Mouse (Mus musculus) intestine, postnatal 0 days (tissue): Measurements from ENCODE around the gene Eci3. TPM values are rescaled to one million over a fixed set of nuclear protein-coding genes. Genes with fewer than 3 reads are reported as not detected.
"Not testable (repeated sequence)": the region's sequence is repeated elsewhere in the genome, so short reads cannot be mapped to it uniquely, and the experiment has no call there.

Experiments used
- ATAC-seq: fragments of 200-750 bp; cut with Nextera tagmentation; 2 replicates; pipeline ENCODE4 v1.8.0; 2017; ENCODE audit warnings: mild to moderate bottlenecking, moderate TSS enrichment, moderate library complexity
- H3K27ac ChIP-seq: fragments of 300-500 bp; sonication (generic); 2 replicates; pipeline ENCODE4 v1.5.1; 2014; ENCODE audit warnings: mild to moderate bottlenecking, low read depth, low read length, moderate library complexity
- H3K27me3 ChIP-seq: fragments of 300-500 bp; sonication (generic); replicated peaks from 2 replicates; pipeline ENCODE4 v1.6.1; 2014; ENCODE audit warnings: low read length, mixed read lengths; ENCODE audit not compliant: control insufficient read depth, insufficient read depth
- H3K36me3 ChIP-seq: fragments of 300-500 bp; sonication (generic); 2 replicates; pipeline ENCODE4 v1.6.1; 2014; ENCODE audit warnings: mild to moderate bottlenecking, moderate library complexity; ENCODE audit not compliant: control insufficient read depth, insufficient read depth
- H3K4me1 ChIP-seq: fragments of 300-500 bp; sonication (generic); replicated peaks from 2 replicates; pipeline ENCODE4 v1.6.1; 2014; ENCODE audit warnings: antibody characterized with exemption, low read length, mixed read lengths; ENCODE audit not compliant: control insufficient read depth, insufficient read depth
- H3K4me2 ChIP-seq: fragments of 300-500 bp; sonication (generic); replicated peaks from 2 replicates; pipeline ENCODE4 v1.6.1; 2014; ENCODE audit warnings: low read depth, mild to moderate bottlenecking, moderate library complexity
- H3K4me3 ChIP-seq: fragments of 300-500 bp; sonication (generic); 2 replicates; pipeline ENCODE4 v1.5.1; 2014; ENCODE audit warnings: low read depth, low read length
- H3K9ac ChIP-seq: fragments of 300-500 bp; sonication (generic); 2 replicates; pipeline ENCODE4 v1.6.1; 2014; ENCODE audit warnings: mild to moderate bottlenecking, low read depth, low read length
- H3K9me3 ChIP-seq: fragments of 300-500 bp; sonication (generic); 2 replicates; pipeline ENCODE4 v1.6.1; 2016; ENCODE audit warnings: mixed run types; ENCODE audit not compliant: control insufficient read depth
- CTCF ChIP-seq: sonication (generic); IDR thresholded peaks from 2 replicates; pipeline ENCODE4 v1.5.1; 2016; ENCODE audit warnings: low read depth, mild to moderate bottlenecking, control low read depth, antibody characterized with exemption, moderate library complexity
- WGBS: fragments of 180-500 bp; shearing (Covaris S2); extraction: QIAGEN DNeasy Blood & Tissue Kit; methylation state at CpG from one replicate; pipeline ENCODE4 v1.1.7; 2014; 5-methylcytosine and 5-hydroxymethylcytosine counted together
- polyA plus RNA-seq: library from polyadenylated mRNA; unstranded; fragments of >200 nt; fragmentation: Nextera tagmentation; extraction: Ambion mirVana; gene quantifications from 2 replicates; pipeline ENCODE4 v1.2.1, GENCODE M21; 2015

Gene Eci3
- polyA plus RNA-seq, 1 experiment from 2014 or later, result 1.9 TPM

GRCm38 (mm10) chr13:34991581-34992273 is 28.1 kb upstream of the Eci3 start:
- Histone ChIP-seq H3K27me3 (no peaks in the 10 kb centered on the region), H3K4me1 (peaks cover 13% of the 10 kb centered on the region; the same call in 1 of the 2 replicates), H3K36me3 (peaks cover 33% of the 10 kb centered on the region), H3K4me3 (no peak overlapping the region), H3K4me2 (peak overlapping the region; percentile 40), H3K9me3 (no peaks in the 10 kb centered on the region), H3K9ac (no peak overlapping the region), H3K27ac (no peak overlapping the region)
- no peak for ATAC-seq
- TF ChIP-seq CTCF, result no peak
- WGBS, result 52% methylated on average over 4 of the region's 4 CpGs

GRCm38 (mm10) chr13:34983479-34983878 is 19.9 kb upstream of the Eci3 start:
- H3K27me3 ChIP-seq, H3K9me3 ChIP-seq, ATAC-seq, H3K4me1 ChIP-seq, H3K4me2 ChIP-seq, H3K4me3 ChIP-seq, H3K27ac ChIP-seq, H3K9ac ChIP-seq: not testable (repeated sequence)
- peaks cover 83% of the 10 kb centered on the region for H3K36me3 ChIP-seq
- WGBS, result 92% methylated on average over 1 of the region's 1 CpGs

- H3K27me3 ChIP-seq, ATAC-seq, H3K4me3 ChIP-seq, H3K9ac ChIP-seq, H3K27ac ChIP-seq, H3K9me3 ChIP-seq, H3K4me2 ChIP-seq, H3K4me1 ChIP-seq: not testable (repeated sequence)
- WGBS, result 81% methylated on average over 5 of the region's 5 CpGs
- H3K36me3 ChIP-seq, result peaks cover 58% of the 10 kb centered on the region
Observed at GRCm38 (mm10) chr13:34978635-34979034, 15.0 kb upstream of the Eci3 start.

- Histone ChIP-seq H3K9ac (no peak overlapping the region), H3K27me3 (no peaks in the 10 kb centered on the region), H3K4me2 (no peak overlapping the region), H3K27ac (no peak overlapping the region), H3K4me3 (no peak overlapping the region), H3K9me3 (no peaks in the 10 kb centered on the region), H3K36me3 (peaks cover 55% of the 10 kb centered on the region), H3K4me1 (no peaks in the 10 kb centered on the region)
- 94% methylated on average over 3 of the region's 3 CpGs for WGBS
- no peak for TF ChIP-seq CTCF
- ATAC-seq, result no peak
Observed at GRCm38 (mm10) chr13:34977410-34977809, 13.8 kb upstream of the Eci3 start.

GRCm38 (mm10) chr13:34976116-34976515 is 12.5 kb upstream of the Eci3 start:
- no peak overlapping the region for H3K9ac ChIP-seq
- WGBS, result 91% methylated on average over 4 of the region's 4 CpGs
- H3K27me3 ChIP-seq, result no peaks in the 10 kb centered on the region
- no peak overlapping the region for H3K27ac ChIP-seq
- no peak overlapping the region for H3K4me3 ChIP-seq
- no peaks in the 10 kb centered on the region for H3K9me3 ChIP-seq
- no peak overlapping the region for H3K4me2 ChIP-seq
- ATAC-seq, result no peak
- no peaks in the 10 kb centered on the region for H3K4me1 ChIP-seq
- TF ChIP-seq CTCF, result no peak
- H3K36me3 ChIP-seq, result peaks cover 44% of the 10 kb centered on the region

- Histone ChIP-seq H3K27ac (no peak overlapping the region), H3K27me3 (no peaks in the 10 kb centered on the region), H3K9me3 (no peaks in the 10 kb centered on the region), H3K9ac (no peak overlapping the region), H3K4me2 (no peak overlapping the region), H3K36me3 (peaks cover 21% of the 10 kb centered on the region), H3K4me3 (no peak overlapping the region), H3K4me1 (no peaks in the 10 kb centered on the region)
- TF ChIP-seq CTCF, result peak; percentile 50
- WGBS, result 29% methylated on average over 1 of the region's 1 CpGs
- ATAC-seq, result no peak
Observed at GRCm38 (mm10) chr13:34973770-34974169, 10.2 kb upstream of the Eci3 start.

- Histone ChIP-seq H3K4me3 (no peak overlapping the region), H3K27ac (no peak overlapping the region), H3K9me3 (no peaks in the 10 kb centered on the region), H3K4me2 (no peak overlapping the region), H3K36me3 (peaks cover 15% of the 10 kb centered on the region), H3K27me3 (no peaks in the 10 kb centered on the region), H3K9ac (no peak overlapping the region), H3K4me1 (no peaks in the 10 kb centered on the region)
- peak; percentile 82 for TF ChIP-seq CTCF
- WGBS, result 24% methylated on average over 1 of the region's 1 CpGs
- no peak for ATAC-seq
Observed at GRCm38 (mm10) chr13:34973149-34973548, 9.5 kb upstream of the Eci3 start.

- H3K4me2 ChIP-seq, ATAC-seq, H3K27me3 ChIP-seq, H3K36me3 ChIP-seq, H3K9me3 ChIP-seq, H3K9ac ChIP-seq, H3K4me1 ChIP-seq, H3K27ac ChIP-seq, H3K4me3 ChIP-seq: not testable (repeated sequence)
Observed at GRCm38 (mm10) chr13:34972456-34972855, 8.8 kb upstream of the Eci3 start.

- H3K4me2 ChIP-seq, H3K27me3 ChIP-seq, H3K4me1 ChIP-seq, H3K27ac ChIP-seq, H3K9me3 ChIP-seq, ATAC-seq, H3K4me3 ChIP-seq, H3K36me3 ChIP-seq, H3K9ac ChIP-seq: not testable (repeated sequence)
- 82% methylated on average over 9 of the region's 9 CpGs for WGBS
Observed at GRCm38 (mm10) chr13:34965647-34966046, 2.0 kb upstream of the Eci3 start.
